Mouse (Mus musculus) liver, adult 2 months (tissue): ENCODE results near the gene Dot1l.

ENCODE experiments used
- CTCF ChIP-seq: fragments of 200-500 bp; IDR thresholded peaks from 2 replicates; pipeline ENCODE4 v1.5.1; 2011; ENCODE audit warnings: low read depth, low read length, control low read depth
- POLR2A ChIP-seq: fragments of 200-500 bp; IDR thresholded peaks from 2 replicates; pipeline ENCODE4 v1.6.1; 2011; ENCODE audit warnings: low read length, control low read depth; ENCODE audit not compliant: insufficient read depth; ENCODE audit errors: extremely low read depth

DNA sequence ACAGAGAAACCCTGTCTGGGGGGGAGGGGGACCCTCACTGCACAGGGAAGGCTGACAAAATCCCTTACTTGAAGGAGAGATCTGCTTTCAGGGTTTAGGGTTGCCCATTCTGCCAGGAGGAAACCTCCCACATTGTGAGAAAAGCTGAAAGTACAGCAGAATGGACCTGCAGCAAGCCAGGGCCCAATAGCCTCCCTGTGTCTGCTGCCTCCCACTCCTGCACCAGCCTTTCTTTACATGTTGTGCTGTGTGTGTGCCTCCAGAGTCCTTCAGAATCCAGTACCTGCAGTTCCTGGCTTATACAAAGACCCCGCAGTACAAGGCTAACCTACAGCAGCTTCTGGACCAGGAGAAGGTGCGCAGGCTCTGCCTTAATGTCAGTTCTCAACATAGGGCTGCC lies 29.3 kb downstream of the Dot1l start:
- TF ChIP-seq POLR2A (no peak), CTCF (no peak)
